Mouse (Mus musculus) liver, postnatal 0 days (tissue): ENCODE results near the gene Prkar1a.

ENCODE experiments used
- CTCF ChIP-seq: sonication (generic); IDR thresholded peaks from 2 replicates; pipeline ENCODE4 v1.5.1; 2016; ENCODE audit warnings: antibody characterized with exemption, low read depth
- EP300 ChIP-seq: IDR thresholded peaks from 2 replicates; pipeline ENCODE4 v1.6.1; 2016; ENCODE audit warnings: antibody characterized with exemption, low read depth, mild to moderate bottlenecking

DNA sequence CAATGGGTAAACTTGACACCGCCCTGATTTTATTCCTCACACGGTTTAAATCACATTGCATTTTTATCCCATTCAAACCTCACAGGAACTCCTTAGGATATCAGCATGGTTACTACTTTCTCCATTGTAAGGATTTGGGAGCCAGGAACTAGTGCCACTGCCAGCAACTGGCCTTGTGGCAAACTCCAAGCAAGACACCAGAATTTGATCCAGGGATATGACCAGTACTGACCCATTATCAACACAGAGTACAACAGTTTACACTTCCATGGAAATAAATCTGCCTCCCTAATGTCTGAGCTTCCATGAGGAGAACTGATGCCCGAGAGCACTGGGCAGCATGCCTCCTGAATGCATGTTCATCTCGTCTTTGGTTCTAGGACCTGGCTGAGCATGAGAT is 57.4 kb downstream of the Prkar1a start:
- TF ChIP-seq CTCF (no peak), EP300 (no peak)
